11 mouse cellular contexts compared by ENCODE assay signal in genomic region chr6:129254949-129255602, GRCm38 (mm10). TPM values are rescaled to one million over a fixed set of nuclear protein-coding genes. Genes with fewer than 3 reads are reported as not detected.
DNase-seq lines count a peak whose midpoint lies in the region; ATAC-seq and TF ChIP-seq lines count a peak whose summit lies in the region.
"Had no signal": no experiment of that assay in that cellular context is flagged by ENCODE, and none has a peak within 500 bp of the region (broad histone marks: within the 10 kb centered on the region; RNA-seq: fewer than 3 reads in every experiment).

No protein-coding gene starts in this region.

- TF ChIP-seq CTCF in lung, postnatal 0 days (IDR thresholded peaks at IDR 0.05), result peak; percentile 79

- ATAC-seq in cerebellum, adult (ENCODE audit: insufficient number of reproducible peaks, low FRiP score, low TSS enrichment), result 0 out of 2 replicates have a peak, but pooled peaks have one; percentile 36
- ATAC-seq in midbrain, embryonic 11.5 days (ENCODE audit: low FRiP score), result peak; percentile 54
- peak; percentile 81 for ATAC-seq in erythroblast, adult 5-6 weeks (replicated peaks; ENCODE audit: low FRiP score, poor library complexity, severe bottlenecking)
- ATAC-seq in lung, postnatal 0 days, result peak; percentile 23; the same call in 1 of the 2 replicates

- TF ChIP-seq EP300 in lung, postnatal 0 days (IDR thresholded peaks at IDR 0.05), result peak; percentile 57

- H3K4me3 ChIP-seq in midbrain, embryonic 11.5 days (ENCODE audit: low read depth, low read length), result no peak overlapping the region
- H3K4me3 ChIP-seq in midbrain, embryonic 10.5 days, result no peak overlapping the region
- no peak overlapping the region for H3K4me3 ChIP-seq in lung, postnatal 0 days (ENCODE audit: low read depth, low read length)
- H3K4me3 ChIP-seq: heart, embryonic 13.5 days; myocyte had no signal

- H3K4me1 ChIP-seq in midbrain, embryonic 11.5 days (ENCODE audit: control insufficient read depth, insufficient read depth, low read length), result no peaks in the 10 kb centered on the region
- no peaks in the 10 kb centered on the region for H3K4me1 ChIP-seq in midbrain, embryonic 10.5 days
- 0 out of 2 replicates have a peak, but pooled peaks cover 3% of the 10 kb centered on the region for H3K4me1 ChIP-seq in lung, postnatal 0 days (ENCODE audit: insufficient read depth, low read depth, low read length)
- H3K4me1 ChIP-seq: heart, embryonic 13.5 days had no signal

- H3K4me2 ChIP-seq in midbrain, embryonic 11.5 days, result no peak overlapping the region
- H3K4me2 ChIP-seq in lung, postnatal 0 days (replicated peaks; ENCODE audit: low read depth, low read length), result no peak overlapping the region
- H3K4me2 ChIP-seq: heart, embryonic 13.5 days had no signal

- H3K27me3 ChIP-seq in midbrain, embryonic 11.5 days (ENCODE audit: control insufficient read depth, insufficient read depth, low read length), result no peaks in the 10 kb centered on the region
- H3K27me3 ChIP-seq in midbrain, embryonic 10.5 days (ENCODE audit: low read depth, poor library complexity, severe bottlenecking), result no peaks in the 10 kb centered on the region
- H3K27me3 ChIP-seq in lung, postnatal 0 days (replicated peaks; ENCODE audit: insufficient read depth, low read length), result no peaks in the 10 kb centered on the region
- H3K27me3 ChIP-seq: heart, embryonic 13.5 days had no signal

- no peaks in the 10 kb centered on the region for H3K36me3 ChIP-seq in midbrain, embryonic 11.5 days (ENCODE audit: control insufficient read depth, insufficient read depth, low read length)
- H3K36me3 ChIP-seq in midbrain, embryonic 10.5 days, result no peaks in the 10 kb centered on the region
- no peaks in the 10 kb centered on the region for H3K36me3 ChIP-seq in lung, postnatal 0 days (ENCODE audit: insufficient read depth, low read length)
- H3K36me3 ChIP-seq: heart, embryonic 13.5 days had no signal

- 25% methylated on average over 4 of the region's 4 CpGs for WGBS in midbrain, embryonic 11.5 days
- WGBS in midbrain, embryonic 10.5 days, result 26% methylated on average over 4 of the region's 4 CpGs
- WGBS in lung, postnatal 0 days, result 14% methylated on average over 4 of the region's 4 CpGs

- no peak overlapping the region for H3K9ac ChIP-seq in midbrain, embryonic 11.5 days (ENCODE audit: low read length)
- H3K9ac ChIP-seq in lung, postnatal 0 days (replicated peaks; ENCODE audit: low read depth), result no peak overlapping the region
- H3K9ac ChIP-seq: heart, embryonic 13.5 days had no signal

- DNase-seq in cerebellum, adult 9-10 months, result no peak
- peak; percentile 90 for DNase-seq in midbrain, embryonic 11.5 days (ENCODE audit: low spot score, missing footprints)
- no peak for DNase-seq in midbrain, embryonic 10.5 days (ENCODE audit: low spot score)
- DNase-seq in lung, postnatal 0 days (ENCODE audit: low spot score), result peak; percentile 84
- no peak for DNase-seq in ovary, adult 18-20 months (ENCODE audit: low spot score)
- no peak for DNase-seq in urinary bladder, postnatal 25 days (ENCODE audit: low spot score)

- no peak overlapping the region for H3K27ac ChIP-seq in midbrain, embryonic 11.5 days (ENCODE audit: low read depth, low read length)
- H3K27ac ChIP-seq in midbrain, embryonic 10.5 days (replicated peaks), result no peak overlapping the region
- no peak overlapping the region for H3K27ac ChIP-seq in lung, postnatal 0 days (ENCODE audit: low read length)
- H3K27ac ChIP-seq: heart, embryonic 13.5 days had no signal

- H3K9me3 ChIP-seq in midbrain, embryonic 11.5 days (ENCODE audit: control insufficient read depth, low read length), result no peaks in the 10 kb centered on the region
- no peaks in the 10 kb centered on the region for H3K9me3 ChIP-seq in midbrain, embryonic 10.5 days (replicated peaks)
- no peaks in the 10 kb centered on the region for H3K9me3 ChIP-seq in lung, postnatal 0 days (ENCODE audit: low read length)
- H3K9me3 ChIP-seq: heart, embryonic 13.5 days had no signal

RNA-seq across cellular contexts. Expression of gene Cd69, which starts 20.2 kb away (rescaled TPM):
- polyA plus RNA-seq in midbrain, embryonic 11.5 days (2014; fragmentation: Nextera tagmentation; extraction: Ambion mirVana), result 0.10 TPM in 1 of 2 replicates, not detected in the other
- polyA plus RNA-seq in midbrain, embryonic 10.5 days (2016; fragmentation: Nextera tagmentation; extraction: Ambion mirVana), result 0.10 and 0.17 TPM in 2 replicates
- 4.2 and 17.3 TPM in 2 replicates for total RNA-seq in erythroblast, adult 5-6 weeks (2015; ENCODE audit: low replicate concordance)
- 2.6 and 3.7 TPM in 2 replicates for total RNA-seq in erythroblast, adult 5-6 weeks (2017; ENCODE audit: low replicate concordance)
- 0.39 and 0.48 TPM in 2 replicates for polyA plus RNA-seq in lung, postnatal 0 days (2015; fragmentation: Nextera tagmentation; extraction: Ambion mirVana)
- polyA plus RNA-seq: C2C12; heart, embryonic 13.5 days had no signal

Comparison
In these comparisons a context has a peak if more than half of its experiments do, and no peak if none do; other contexts are left out.
1. DNase-seq: peak in midbrain, embryonic 11.5 days (single experiment) and lung, postnatal 0 days (single experiment); none in cerebellum, adult 9-10 months (single experiment), midbrain, embryonic 10.5 days (single experiment), ovary, adult 18-20 months (single experiment) and urinary bladder, postnatal 25 days (single experiment).
2. ATAC-seq: peak in every context shown above with its lines; median percentile 81 in erythroblast, adult 5-6 weeks; 54 in midbrain, embryonic 11.5 days; 36 in cerebellum, adult; 23 in lung, postnatal 0 days.